Mouse (Mus musculus): ENCODE measurements at regions not wholly inside any gene's neighbourhood (a gene's known extent, or its start where the extent isn't known, plus 50 kb on each side); places are given as distances from the start of the nearest gene placed in this dataset.

DNA sequence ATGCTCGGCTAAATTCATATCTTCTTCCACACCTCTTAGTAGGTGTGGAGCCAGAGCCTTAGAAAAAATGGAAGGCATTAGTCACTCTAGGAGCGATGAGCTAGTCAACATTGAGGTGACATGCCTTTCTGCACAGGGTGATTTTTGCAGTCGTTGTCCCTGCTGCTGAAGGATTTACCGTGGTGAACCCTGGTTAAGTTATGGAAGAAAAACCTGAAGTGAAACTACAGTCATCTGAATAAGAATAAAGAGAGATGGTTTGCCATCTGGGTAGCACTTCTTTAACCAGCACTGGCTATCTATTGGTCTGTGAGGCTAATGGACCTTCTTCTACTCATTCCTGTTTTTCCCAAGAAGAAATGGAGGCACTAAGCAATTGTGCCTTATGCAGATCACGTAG, 198.1 kb upstream of the Tle4 start:
- no peak for DNase-seq (ENCODE audit: low spot score in 2 of 2)

- DNase-seq (ENCODE audit: low spot score in 2 of 2) = no peak
Observed at GRCm38 (mm10) chr19:14789992-14790391, 192.1 kb upstream of the Tle4 start.

- no peak for DNase-seq (ENCODE audit: low spot score in 2 of 2)
Observed at GRCm38 (mm10) chr19:14788630-14789029, 190.8 kb upstream of the Tle4 start.

GRCm38 (mm10) chr19:14786868-14787267, 189.0 kb upstream of the Tle4 start:
- DNase-seq (ENCODE audit: low spot score in 2 of 2) = no peak

GRCm38 (mm10) chr19:14785661-14786060, 187.8 kb upstream of the Tle4 start:
- DNase-seq (ENCODE audit: low spot score in 2 of 2) = no peak

GRCm38 (mm10) chr19:14777709-14778108, 179.9 kb upstream of the Tle4 start:
- peak in 1 of 2 experiments; percentile 4 for DNase-seq (ENCODE audit: low spot score in 2 of 2)

DNA sequence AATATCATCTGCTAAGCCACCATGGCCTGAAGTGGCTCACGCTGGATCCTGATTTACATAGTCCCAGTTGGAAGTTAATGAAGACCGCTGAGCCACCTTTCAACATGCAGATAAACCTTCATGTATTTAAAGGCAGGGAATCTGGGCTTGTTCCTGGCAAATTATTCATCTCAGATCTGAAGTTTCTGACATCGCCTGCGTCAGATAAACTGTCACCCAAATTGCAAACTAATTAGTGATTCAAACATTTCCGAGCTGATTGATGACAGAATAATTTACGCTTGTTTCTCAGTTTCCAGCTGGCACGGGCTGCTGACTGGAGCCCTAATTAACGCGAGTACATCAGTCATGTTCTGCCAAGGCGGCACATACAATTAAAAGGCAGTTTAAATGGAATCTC, 179.3 kb upstream of the Tle4 start:
- DNase-seq (ENCODE audit: low spot score in 2 of 2) = peak; percentile 17 to 43

- no peak for DNase-seq (ENCODE audit: low spot score in 2 of 2)
Observed at GRCm38 (mm10) chr19:14776791-14777190, 178.9 kb upstream of the Tle4 start.

DNA sequence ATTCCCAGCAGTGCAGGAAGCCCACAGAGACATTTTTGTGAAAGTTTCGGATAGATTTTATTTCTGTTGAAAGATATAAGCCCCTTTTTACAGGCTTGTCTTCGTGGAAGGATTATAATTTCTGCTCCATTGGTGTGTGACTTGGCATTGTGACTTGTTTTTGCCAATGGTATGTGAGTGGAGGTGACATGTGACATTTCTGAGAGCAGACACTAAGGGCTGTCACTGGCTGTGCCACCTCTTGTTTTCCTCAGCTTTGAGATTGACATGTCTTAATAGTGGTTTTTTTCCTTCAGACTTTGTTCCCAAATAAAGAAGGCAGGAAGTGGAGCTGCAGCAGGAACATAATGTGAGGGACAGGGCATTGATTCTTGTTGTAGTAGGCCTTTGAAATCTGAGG, 174.9 kb upstream of the Tle4 start:
- DNase-seq (ENCODE audit: low spot score in 2 of 2) = no peak

GRCm38 (mm10) chr19:14752646-14753045, 154.8 kb upstream of the Tle4 start:
- no peak for DNase-seq (ENCODE audit: low spot score in 2 of 2)

DNA sequence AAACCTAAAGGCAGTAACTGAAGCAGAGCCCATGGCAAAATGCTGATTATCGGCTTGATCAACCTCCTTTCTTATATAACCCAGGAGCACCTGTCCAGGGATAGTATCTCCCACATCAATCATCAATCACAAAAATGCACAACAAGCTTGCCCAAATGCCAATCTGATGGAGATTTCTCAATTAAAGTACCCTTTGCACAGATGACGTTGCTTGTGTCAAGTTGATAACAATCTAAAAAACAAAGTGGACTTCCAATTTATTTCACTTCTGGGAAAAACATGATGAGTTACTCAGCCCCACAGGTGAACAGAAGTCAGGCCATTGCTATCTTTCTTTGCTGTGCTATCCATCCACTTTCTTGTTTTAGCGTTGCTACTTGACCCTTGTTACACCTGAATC, 144.5 kb upstream of the Tle4 start:
- DNase-seq (ENCODE audit: low spot score in 2 of 2) = no peak

DNA sequence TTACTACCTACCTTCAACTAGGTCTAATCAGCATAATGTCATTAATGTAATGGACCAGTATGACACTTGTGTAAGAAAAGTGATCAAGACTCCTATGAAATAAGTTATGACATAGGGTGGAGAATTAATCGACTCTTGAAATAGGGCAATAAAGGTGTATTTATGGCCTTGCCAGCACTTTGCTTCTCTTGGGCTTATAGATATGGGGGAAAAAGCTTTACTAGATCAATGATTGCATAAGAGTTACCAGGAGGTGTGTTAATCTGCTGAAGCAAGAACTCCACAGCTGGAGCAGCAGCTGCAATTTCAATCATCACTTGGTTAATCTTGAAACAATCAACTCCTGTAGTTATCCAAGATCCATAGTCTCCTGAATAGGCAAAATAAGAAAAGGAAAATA, 143.1 kb upstream of the Tle4 start:
- DNase-seq (ENCODE audit: low spot score in 2 of 2) = no peak

- DNase-seq (ENCODE audit: low spot score in 2 of 2) = no peak
Observed at GRCm38 (mm10) chr19:14740139-14740538, 142.3 kb upstream of the Tle4 start.

DNA sequence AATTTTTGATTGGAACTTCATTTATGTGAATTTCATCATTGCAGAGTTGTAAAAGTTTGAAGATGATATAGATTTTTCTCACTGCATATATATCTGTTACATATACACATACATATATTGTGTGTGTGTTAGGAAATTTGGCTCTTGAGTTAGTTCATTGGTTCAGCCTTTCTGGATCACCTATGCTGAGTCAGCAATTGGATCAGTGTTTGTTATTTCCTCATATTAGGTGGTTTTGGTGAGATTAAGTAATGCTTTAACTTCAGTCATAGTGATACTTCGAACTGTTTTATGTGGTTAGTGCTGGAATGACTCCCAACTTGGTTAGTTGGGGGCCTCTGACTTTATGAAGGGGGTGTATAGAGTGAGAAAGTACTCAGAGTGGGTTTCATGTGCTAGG, 138.7 kb upstream of the Tle4 start:
- DNase-seq (ENCODE audit: low spot score in 2 of 2) = no peak

DNA sequence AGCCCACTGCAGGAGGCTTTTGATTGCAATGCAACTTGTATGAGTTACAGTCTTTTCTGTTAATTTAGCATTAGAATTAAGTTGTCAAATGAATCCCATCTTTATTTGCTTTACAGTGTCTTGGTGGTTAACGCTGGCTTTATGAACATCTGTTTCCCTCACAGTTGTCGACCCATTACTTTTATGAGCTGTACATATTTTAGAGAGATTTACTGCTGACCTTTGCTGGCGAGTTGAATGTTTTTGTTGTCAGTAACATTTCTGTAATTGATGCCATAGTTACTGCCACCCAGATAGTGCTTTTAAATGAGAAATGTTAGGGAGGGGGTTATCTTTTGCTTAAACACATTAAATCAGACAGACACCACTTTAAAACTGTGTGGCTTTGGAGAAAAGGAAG, 127.5 kb upstream of the Tle4 start:
- DNase-seq (ENCODE audit: low spot score in 2 of 2) = no peak

DNA sequence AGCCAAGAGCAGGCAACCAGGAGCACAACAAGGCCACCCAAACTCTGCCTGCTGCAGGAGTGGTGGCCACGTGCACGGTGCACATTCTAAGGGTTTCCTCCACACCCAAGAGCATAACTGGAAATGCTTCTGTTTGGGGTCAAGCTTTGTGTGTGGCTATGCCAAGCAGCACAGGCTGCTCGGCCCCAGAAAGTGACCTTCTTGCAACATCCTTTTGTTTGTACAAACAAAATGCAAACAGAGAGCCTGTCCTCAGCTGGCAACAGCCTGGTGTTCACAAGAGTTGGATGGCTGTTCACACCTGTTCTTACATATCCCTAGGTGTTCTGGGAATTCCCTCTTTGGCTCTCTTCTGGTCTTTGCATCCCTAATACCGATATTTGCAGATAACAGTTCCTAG, 126.8 kb upstream of the Tle4 start:
- no peak for DNase-seq (ENCODE audit: low spot score in 2 of 2)

- no peak for DNase-seq (ENCODE audit: low spot score in 2 of 2)
Observed at GRCm38 (mm10) chr19:14705791-14706190, 107.9 kb upstream of the Tle4 start.

DNA sequence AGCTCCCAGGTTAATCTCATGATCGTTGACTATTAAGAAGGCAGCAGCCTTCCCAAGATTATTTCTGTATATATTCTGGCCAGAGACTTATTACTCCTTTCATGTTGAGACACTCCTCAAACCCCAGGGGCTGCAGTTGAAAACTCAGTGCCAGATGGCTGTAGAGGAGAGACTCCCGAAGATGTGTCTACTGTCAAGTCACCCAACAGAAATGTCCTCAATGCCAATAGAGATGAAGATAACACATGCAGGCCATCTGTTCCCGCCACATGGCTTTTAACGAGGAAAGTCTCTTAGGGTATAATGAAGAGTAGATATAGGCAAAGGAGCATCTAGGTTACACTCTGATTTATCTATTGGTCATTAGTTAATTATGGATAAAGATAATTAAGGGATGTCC, 103.3 kb upstream of the Tle4 start:
- no peak for DNase-seq (ENCODE audit: low spot score in 2 of 2)

GRCm38 (mm10) chr19:14695369-14695768, 97.5 kb upstream of the Tle4 start:
- DNase-seq (ENCODE audit: low spot score in 2 of 2) = no peak

- no peak for DNase-seq (ENCODE audit: low spot score in 2 of 2)
Observed at GRCm38 (mm10) chr19:14692183-14692582, 94.3 kb upstream of the Tle4 start.

DNA sequence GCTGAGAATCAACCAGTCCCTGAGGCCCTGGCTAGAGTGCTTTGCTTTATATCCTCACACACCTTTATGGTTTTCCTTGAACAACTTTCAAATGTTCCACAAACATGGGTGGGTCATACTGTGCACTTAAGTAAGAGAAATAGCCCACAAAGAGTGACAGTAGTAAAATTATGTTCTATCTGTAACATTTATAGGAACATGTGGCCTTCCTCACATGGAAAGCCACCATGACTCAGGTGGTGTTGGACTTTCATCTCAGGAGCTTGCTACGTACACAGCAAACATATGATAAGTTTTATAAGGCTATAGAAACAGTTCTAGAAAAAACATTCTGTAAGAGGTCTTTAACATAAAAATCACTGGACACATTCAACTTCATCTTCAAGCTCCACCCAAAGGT, 87.8 kb upstream of the Tle4 start:
- DNase-seq (ENCODE audit: low spot score in 2 of 2) = no peak

DNA sequence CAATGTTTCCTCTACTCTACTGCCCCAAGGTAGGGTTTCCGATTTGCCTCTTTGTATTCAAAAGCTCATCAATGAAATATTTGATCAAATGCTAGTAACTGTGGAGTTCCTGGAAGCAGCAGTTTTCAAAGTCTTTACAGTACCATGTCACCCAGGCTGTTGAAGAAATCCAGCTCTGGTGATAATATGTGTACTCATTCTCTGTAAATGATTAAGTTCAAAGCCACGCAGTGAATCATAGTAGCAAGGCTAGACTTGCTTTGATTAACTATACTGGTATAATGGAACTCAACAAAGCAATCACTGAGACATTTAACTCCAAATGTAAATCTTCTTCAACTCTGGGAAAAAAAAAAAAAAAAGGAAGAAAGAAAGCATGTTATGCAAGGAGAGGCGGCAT, 86.8 kb upstream of the Tle4 start:
- no peak for DNase-seq (ENCODE audit: low spot score in 2 of 2)

- DNase-seq (ENCODE audit: low spot score in 2 of 2) = peak; percentile 5 to 13
Observed at GRCm38 (mm10) chr19:14681306-14681705, 83.5 kb upstream of the Tle4 start.

DNA sequence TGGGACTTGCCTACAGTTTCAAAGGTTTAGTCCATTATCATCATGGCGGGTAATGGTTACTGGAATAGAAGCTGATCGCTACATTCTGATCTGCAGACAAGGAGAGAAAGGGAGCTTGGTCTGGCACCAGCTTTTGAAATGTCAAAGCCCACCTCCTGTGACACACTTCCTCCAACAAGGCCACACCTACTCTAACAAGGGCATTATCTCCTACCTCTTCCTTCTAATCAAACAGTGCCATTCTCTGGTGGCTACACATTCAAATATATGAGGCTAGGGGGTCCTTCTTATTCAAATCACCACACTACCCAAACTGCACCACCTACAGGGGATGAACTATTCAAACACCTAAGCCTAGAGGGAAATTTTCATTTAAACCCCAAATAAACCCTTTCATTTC, 81.9 kb upstream of the Tle4 start:
- no peak for DNase-seq (ENCODE audit: low spot score in 2 of 2)

DNA sequence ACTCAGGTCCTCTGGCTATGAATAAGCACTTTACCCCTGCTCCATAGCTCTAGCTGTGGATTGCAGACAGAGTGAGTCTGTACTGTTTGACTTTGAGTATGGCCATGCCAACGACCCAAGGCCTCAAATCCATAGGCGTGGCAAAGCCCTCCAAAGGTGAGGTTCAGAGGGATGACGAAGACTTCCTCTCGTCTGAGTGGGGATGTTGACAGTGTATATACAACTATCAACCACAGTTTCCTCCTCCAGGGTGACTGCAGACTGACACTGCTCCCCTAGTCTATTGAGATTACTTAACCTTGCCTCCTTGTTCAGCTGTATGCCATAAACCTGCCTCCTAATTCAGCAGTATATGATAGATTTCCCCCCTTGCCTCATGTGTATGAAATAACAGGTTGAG, 80.7 kb upstream of the Tle4 start:
- no peak for DNase-seq (ENCODE audit: low spot score in 2 of 2)
